Mouse (Mus musculus) gastrocnemius, adult 2 months (tissue): Measurements from ENCODE around the gene Siah2. TPM values are rescaled to one million over a fixed set of nuclear protein-coding genes. Genes with fewer than 3 reads are reported as not detected.
A peak's percentile ranks its signal among the peaks of the same experiment; 100 is the strongest.

ENCODE experiments used
- DNase-seq: peaks from one replicate; pipeline ENCODE4 v3.0.0; 2022
- H3K27ac ChIP-seq: fragments of 200-600 bp; 2 replicates; pipeline ENCODE4 v1.8.1; 2022; ENCODE audit warnings: mild to moderate bottlenecking
- H3K4me3 ChIP-seq: fragments of 200-600 bp; 2 replicates; pipeline ENCODE4 v1.8.1; 2022; ENCODE audit warnings: mild to moderate bottlenecking, moderate library complexity
- CTCF ChIP-seq: fragments of 200-600 bp; IDR thresholded peaks from 2 replicates; pipeline ENCODE4 v1.8.1; 2022; ENCODE audit warnings: antibody characterized with exemption, mild to moderate bottlenecking, moderate library complexity
- intact Hi-C: fragments of 180-260 bp; cut with DNase I; formaldehyde crosslinking; loops from one replicate; pipeline ENCODE4 v1.15.1; 2025
- long read RNA-seq, 2 experiments: library from polyadenylated mRNA; stranded (forward); transcript quantifications; one replicate each; pipeline ENCODE4 v2.0.0; 2021
- total RNA-seq, 2 experiments: library from RNA; stranded (reverse); gene quantifications; 2 replicates each; pipeline ENCODE4 v1.2.3; 2021

Gene Siah2
- 10 to 100 TPM in 1 of 2 experiments, 1 to 10 TPM in 1; 8.3 to 11.8 TPM for total RNA-seq
- long read RNA-seq, experiment 1, transcript Siah2-201 (2 exons, 2,511 nt), result major isoform, 22 of 24 reads
- long read RNA-seq, experiment 1, partial matches to known transcripts, result 0 of 24 reads
- long read RNA-seq, experiment 1, other reads (novel, unspliced or antisense), result 2 of 24 reads
- long read RNA-seq, experiment 2, transcript Siah2-201 (2 exons, 2,511 nt), result major isoform, 17 of 17 reads
- long read RNA-seq, experiment 2, partial matches to known transcripts, result 0 of 17 reads
- long read RNA-seq, experiment 2, other reads (novel, unspliced or antisense), result 0 of 17 reads

DNA sequence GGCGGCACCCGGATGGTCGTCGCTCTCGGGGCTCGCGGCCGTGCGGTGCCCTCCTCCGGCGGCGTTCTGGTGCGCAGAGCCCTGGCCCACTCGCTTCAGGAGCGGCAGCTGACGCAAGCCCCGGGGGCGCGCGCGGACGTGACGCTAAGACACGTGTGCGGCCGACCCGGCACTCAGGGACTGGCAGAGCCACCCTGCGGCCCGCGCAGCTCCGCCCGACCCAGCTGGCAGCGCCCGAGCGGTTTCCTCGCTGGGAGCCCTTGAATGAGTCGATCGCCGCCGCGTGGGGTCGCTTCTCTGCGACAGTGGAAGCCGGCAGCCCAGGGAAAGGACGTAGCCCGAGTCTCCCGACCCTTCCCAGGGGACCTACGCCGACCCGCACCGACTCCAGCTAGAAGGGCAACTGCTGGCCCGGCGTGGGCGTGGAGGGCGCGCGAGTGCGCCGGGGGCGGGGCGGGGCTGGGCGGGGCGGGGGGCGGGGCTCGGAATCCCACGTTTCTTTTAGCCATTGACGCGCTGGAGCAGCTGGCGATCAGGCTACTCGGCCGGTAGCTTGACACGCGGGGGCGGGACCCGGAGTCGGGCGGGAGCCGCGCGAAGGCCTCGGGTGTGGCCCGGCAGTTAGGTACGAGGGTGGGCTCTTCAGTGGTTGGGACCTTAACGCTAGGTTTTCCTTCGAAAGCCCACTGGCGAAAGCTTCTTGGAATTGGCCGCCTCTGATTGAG is at the start of gene Siah2:
Siah2 (minus strand) TSS at position 404 of the 725 bp plus-strand sequence.
- DNase-seq, result peak; percentile 95
- H3K4me3 ChIP-seq, result peak within 1 kb of the TSS; percentile 78
- peak within 1 kb of the TSS; percentile 99 for H3K27ac ChIP-seq
- intact Hi-C loops, result loop anchor here (1.0 to 5.0 kb wide), 2 partner anchors 37 to 115 kb away; partner anchors contain the start of gene Selenot
- peak; percentile 41 for TF ChIP-seq CTCF

DNA sequence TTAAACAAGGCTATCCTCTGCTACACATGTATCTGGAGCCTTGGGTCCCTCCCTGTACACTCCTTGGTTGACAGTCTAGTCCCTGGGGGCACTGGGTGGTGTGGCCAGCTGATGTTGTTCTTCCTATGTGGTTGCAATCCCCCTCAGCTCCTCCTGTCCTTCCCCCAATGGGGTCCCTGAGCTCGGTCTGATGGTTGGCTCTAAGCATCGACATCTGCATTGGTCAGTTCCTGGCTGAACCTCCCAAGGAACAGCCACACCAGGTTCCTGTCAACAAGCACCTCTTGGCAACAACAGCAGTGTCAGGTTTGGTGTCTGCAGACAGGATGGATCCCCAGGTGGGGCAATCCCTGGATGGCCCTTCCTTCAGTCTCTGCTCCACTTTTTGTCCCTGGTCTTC is 47.3 kb upstream of the Siah2 start:
- Histone ChIP-seq H3K4me3 (no peak overlapping the region), H3K27ac (no peak overlapping the region)
- no peak for DNase-seq
- intact Hi-C loops, result no loop called here
- no peak for TF ChIP-seq CTCF

DNA sequence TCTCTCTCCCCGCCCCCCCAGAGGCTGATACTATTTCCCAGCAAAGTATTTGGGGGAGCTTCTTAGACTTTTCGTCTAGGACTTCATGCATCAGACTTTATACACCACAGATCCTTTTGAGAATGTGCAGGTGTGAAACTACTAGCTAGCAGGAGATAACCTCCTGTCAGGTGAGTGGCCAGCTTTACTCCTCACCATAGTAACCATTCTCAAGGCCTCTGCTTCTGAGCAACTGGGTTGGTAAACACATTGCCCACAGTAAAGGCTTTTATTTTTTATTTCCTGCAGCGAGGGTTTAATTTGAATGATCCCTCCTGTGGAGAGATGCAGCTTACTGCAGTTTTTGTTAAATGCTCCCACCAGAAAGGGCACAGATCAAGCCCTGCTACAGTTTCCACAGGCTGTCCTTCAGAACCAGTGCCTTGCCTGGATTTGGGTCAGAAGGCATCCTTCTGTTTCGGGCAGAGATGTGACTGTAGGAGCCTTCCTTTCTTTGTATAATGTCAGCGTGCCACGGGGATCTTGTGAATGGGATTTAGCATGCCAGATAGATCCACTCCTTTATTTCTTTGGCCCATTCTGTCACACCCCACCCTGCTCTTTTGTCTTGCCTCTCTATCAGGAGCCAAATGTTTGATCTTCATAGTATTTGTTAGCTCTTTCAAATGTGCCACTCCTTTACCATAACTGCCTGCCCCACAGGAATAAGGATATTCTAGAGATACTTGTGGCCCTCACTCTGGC is 46.3 kb upstream of the Siah2 start:
- TF ChIP-seq CTCF, result no peak
- DNase-seq, result no peak
- intact Hi-C loops, result no loop called here
- no peak overlapping the region for H3K4me3 ChIP-seq
- no peak overlapping the region for H3K27ac ChIP-seq

DNA sequence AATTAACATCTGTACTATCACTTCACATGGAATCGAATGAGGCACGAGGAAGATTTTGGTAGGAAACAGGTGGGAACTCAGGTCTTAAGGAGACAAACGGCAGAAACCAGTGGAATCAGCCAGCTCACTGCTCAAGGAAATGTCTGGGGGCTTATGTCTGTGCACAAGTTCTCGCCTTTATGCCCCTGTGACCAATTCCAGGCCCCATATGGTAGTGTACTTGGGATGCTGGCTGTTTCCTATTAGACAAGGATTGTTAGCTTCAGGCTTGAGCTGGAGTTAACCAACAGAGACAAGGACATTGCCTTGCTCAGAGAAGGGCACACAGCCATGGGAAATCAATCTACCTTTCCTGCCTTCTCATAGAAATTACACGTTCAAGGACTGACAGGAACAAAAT is 39.3 kb upstream of the Siah2 start:
- intact Hi-C loops, result no loop called here
- no peak overlapping the region for H3K27ac ChIP-seq
- H3K4me3 ChIP-seq, result no peak overlapping the region
- TF ChIP-seq CTCF, result no peak
- DNase-seq, result no peak

DNA sequence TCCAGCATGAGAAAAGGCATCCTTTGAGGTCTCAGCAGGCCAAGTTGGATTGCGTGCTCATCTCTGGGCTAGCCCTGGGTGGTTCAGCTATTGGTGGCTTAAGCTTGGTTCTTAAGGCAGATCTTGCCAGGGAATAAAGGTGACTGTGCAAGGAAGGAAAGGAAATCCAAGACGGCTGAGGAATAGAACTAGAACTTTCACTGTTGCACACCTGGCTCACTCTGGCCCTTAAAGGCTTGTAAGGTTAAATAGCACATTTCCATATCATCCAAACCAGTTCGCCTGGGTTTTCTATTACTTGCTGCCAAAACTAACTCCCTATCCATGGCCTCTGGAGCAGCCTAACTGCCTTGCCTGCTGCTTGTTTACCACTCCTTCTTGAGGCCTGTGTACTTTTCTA is 38.4 kb upstream of the Siah2 start:
- no peak overlapping the region for H3K4me3 ChIP-seq
- no peak for TF ChIP-seq CTCF
- no peak for DNase-seq
- no peak overlapping the region for H3K27ac ChIP-seq
- intact Hi-C loops, result no loop called here

DNA sequence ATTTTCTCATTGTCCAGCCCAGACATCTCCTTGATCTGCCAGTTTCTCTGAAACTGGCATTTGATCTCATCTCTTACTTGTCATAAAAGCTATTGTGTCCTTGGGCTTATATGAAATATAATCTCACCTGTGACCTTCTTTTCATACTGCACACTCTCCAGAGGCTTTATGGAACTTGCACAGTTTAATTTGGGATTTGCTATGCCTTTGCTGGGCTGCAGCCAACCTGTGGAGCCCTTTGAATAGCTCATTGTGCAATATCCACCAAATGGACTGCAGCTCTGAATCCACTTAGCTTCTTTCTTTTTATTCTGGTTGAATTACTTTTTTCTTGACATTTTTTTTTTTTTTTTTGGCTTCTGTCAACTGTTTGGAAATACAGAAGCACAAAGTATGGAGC is 37.3 kb upstream of the Siah2 start:
- intact Hi-C loops, result loop anchor here (5.0 kb wide), 1 partner anchor 72 kb away; no protein-coding TSS in a partner anchor
- no peak for TF ChIP-seq CTCF
- H3K4me3 ChIP-seq, result no peak overlapping the region
- DNase-seq, result peak; percentile 22
- no peak overlapping the region for H3K27ac ChIP-seq

DNA sequence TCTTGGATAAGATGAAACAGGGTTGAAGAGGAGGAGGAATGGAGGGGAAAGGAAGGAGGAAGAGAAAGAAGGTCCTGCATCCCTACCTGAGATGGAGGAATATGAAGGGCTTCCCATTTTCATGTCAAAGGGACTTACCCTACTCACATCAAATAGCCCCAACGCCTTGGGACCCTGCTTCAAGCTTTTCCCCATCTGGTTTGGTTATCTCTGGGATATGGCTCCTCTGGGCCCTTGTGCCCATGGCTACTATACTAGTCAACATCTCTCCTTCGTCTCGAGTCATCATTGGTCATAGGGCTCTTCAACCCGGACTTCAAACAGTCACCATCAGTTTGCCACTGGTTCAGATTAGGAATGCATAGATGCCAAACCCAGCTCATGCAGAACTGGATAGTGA is 35.4 kb upstream of the Siah2 start:
- Histone ChIP-seq H3K4me3 (no peak overlapping the region), H3K27ac (no peak overlapping the region)
- DNase-seq, result no peak
- intact Hi-C loops, result loop anchor here (2.0 to 5.0 kb wide), 2 partner anchors 57 to 70 kb away; no protein-coding TSS in a partner anchor
- TF ChIP-seq CTCF, result no peak

DNA sequence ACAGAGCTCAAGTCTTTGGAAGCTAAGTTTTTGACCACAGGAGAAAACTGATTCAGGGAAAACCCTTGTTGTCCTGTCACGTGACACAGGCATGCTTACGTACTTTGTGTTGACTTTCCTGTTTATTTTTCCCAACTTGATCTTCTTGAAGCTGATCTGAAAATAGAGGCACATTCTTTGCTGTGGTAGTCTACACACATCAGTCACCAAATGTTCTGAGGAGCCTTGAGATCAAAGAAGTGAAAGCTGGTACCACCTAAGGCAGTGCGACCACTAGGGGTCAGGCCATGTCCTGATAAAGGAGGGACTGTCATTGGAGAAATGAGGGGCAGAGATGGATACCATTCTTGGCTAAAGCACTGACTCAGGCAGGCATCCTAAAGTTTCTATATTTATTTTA is 34.8 kb upstream of the Siah2 start:
- peak; percentile 38 for DNase-seq
- TF ChIP-seq CTCF, result peak; percentile 66
- Histone ChIP-seq H3K4me3 (no peak overlapping the region), H3K27ac (no peak overlapping the region)
- intact Hi-C loops, result loop anchor here (2.0 to 5.0 kb wide), 2 partner anchors 58 to 70 kb away; no protein-coding TSS in a partner anchor

DNA sequence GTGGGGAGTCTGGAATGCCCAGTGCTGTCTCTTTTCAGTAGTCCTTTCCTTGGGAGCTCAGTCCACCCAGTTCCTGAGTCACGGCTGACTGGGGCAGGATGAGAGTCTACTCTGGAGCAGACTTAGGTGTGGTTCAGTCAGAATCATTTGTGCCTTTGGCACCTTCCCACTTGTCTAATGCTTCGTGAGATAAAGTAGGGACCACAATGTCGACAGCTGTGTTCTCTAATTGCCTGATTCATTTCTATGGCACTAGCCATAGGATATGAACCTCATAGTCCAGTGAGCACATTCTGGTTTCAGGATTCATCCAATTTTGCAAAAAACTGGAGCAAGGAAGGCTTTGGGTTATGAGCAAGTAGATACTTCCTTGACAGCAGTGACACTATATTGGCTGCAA is 34.2 kb upstream of the Siah2 start:
- no peak for DNase-seq
- Histone ChIP-seq H3K27ac (no peak overlapping the region), H3K4me3 (no peak overlapping the region)
- intact Hi-C loops, result loop anchor here (2.0 to 5.0 kb wide), 2 partner anchors 58 to 69 kb away; no protein-coding TSS in a partner anchor
- no peak for TF ChIP-seq CTCF

DNA sequence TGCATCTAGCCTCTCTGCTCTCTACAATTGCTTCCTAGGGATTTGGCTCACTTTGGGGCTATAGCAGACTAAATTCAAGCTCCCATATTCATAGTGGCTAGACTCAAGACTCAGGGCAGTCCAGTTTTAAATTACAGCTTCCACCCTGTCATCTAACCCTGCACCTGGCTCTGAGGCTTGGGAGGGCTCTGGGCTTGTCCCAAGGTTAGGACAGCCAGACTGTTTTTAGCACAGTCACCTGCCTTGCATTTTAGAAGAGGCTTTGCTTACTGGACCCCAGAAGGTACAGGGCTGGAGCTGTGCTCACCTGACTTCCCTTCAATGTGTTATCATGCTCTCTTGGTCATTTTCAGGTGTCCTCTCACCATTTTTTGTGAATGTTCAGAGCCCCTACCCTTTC is 32.6 kb upstream of the Siah2 start:
- Histone ChIP-seq H3K4me3 (no peak overlapping the region), H3K27ac (peak overlapping the region; percentile 74)
- intact Hi-C loops, result loop anchor here (5.0 kb wide), 1 partner anchor 68 kb away; no protein-coding TSS in a partner anchor
- peak; percentile 47 for DNase-seq
- no peak for TF ChIP-seq CTCF

DNA sequence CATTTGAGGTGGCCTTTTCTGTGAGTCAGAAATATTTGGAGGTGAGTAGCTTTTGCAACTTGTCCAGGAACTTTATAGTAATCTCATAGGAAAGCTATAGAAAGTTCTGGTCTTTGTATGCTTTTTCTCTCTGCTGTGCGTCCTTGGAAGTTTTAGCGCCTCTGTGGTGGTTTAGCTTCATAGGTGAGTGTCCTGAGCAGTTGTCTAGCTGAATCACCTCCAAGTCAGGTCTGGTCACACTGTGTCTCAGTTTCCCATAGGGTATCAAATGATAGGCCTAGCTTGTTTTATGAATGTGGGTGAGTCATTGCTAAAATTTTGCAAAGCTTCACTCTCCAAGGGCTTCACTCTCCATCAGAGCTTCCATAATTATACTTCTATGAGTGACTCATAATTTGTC is 31.5 kb upstream of the Siah2 start:
- intact Hi-C loops, result no loop called here
- H3K4me3 ChIP-seq, result no peak overlapping the region
- no peak overlapping the region for H3K27ac ChIP-seq
- TF ChIP-seq CTCF, result no peak
- DNase-seq, result no peak

DNA sequence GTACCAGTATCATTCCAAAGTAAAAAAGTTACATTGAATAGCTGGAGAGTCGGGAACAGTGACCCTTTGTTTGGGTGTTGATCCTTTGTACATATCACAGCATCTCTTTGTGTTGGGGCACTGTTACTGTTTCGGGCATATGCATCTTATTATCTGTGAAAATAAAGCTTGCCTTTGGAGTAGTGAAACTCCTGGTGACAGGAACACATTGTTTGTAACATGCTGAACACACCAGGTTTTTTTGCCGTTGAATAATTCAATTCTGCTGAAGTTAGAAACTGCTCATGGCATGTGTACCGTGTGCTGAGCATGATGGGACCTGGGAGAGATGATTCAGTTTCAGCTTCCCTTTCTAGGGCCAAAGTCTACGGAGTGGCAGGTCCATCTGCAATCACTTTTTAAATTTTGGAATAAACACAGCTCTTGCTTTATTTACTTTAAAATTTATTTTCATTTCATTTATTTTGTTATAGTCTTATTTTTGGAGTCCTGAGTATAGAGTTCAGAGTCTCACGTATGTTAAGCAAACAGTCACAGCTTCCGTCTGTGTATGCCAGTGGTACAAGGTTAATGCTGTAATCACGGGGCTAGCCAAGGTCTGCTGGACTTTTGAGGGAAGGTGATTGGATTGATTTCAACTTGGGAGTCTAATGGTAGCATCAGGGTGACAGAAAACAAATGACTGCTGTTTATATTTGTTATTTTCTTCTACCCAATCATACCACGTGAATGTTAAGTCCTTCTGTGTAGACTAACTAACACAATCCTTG is 27.4 kb upstream of the Siah2 start:
- no peak for DNase-seq
- intact Hi-C loops, result no loop called here
- H3K4me3 ChIP-seq, result no peak overlapping the region
- no peak overlapping the region for H3K27ac ChIP-seq
- no peak for TF ChIP-seq CTCF
